Mouse (Mus musculus) liver (tissue): Measurements from ENCODE around the gene Ms4a10.

Source experiments
- DNase-seq: peaks from one replicate; pipeline ENCODE4 v3.0.0-alpha.2; 2020; ENCODE audit warnings: mixed read lengths

Ms4a10 gene

DNA sequence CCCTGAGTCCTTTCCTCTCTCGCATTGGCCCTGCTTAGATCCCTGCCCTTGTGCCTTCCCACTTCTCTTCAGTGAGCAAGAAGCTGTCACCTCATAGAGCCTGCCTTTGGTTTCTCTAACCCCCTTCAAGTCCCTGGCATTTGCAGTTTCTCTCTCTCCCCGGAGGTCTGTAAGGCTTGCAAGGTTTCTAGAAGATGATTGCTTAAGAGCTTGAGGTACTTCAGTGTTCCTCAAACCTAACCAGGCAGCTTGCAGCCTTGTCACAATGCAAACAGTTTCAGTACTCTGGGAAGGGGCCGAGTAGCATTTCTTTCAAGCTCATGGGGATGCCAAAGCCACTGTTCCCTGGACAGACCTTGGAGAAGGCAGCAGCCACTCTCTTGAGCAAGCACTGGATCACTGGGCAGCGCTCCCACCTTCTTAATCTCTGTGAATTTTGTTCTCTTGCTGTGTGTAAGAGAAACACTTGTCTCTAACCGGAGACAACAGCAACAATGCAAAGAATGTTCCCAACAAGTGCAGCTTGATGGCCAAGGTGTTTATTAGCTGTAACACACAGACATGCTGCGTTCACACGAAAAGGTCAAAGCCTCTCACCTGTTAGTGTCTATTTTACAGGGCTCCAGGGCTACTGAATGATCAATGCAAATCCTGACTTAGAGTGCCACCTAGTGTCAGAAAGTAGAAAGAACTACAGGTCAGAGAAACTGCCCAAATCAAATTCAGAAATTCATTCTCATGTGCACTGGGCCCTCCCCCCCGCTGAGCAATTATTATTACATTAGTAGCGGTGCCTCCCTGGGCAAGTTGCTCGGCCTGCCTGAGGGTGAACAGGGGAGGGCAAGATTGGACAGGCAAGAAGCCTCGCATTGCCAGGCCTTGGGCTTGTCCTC lies 15.1 kb downstream of the Ms4a10 start:
- no peak for DNase-seq

DNA sequence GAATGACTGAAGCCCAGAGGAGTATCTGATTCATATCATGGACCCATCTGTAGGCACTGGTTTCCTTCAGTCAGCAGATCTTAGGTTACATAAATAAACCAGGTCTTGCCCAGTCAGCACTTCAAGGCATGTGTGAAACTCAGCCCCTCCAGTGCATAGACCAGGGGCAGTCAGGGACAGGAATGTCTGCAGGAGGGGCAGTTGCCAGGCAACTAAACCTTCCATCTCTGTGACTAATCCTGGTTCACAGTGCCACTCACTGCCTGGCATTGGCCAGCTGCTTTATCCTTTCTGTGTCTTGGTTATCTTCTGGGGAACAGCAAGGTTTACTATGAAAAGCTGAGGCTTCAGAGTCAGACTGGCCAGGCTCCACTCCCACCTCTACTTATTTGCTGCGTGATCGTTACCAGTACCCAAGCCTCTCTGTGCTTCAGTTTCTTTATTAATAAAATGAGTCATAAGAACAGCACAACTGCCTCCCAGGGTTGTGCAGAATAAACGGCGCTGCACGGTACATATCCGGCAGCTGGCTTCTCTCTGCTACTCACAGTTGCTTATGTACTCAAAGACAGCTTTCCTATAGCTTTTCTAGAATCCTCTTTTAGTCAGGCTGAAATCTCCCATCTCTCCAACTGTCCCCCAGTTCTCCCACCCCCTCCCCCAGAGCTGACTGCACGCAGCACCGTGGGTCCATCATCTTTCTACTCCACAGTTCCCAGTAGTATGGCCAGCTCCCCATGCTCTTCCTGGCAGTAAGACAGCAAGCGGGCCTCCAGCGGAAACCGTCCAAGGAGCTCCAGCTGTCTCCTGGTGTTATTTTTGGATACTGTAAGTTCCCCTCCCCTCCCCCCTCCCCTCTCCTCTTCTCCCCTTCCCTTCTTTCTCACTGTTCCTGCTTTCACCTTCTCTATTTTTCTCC lies 22.2 kb downstream of the Ms4a10 start:
- no peak for DNase-seq

DNA sequence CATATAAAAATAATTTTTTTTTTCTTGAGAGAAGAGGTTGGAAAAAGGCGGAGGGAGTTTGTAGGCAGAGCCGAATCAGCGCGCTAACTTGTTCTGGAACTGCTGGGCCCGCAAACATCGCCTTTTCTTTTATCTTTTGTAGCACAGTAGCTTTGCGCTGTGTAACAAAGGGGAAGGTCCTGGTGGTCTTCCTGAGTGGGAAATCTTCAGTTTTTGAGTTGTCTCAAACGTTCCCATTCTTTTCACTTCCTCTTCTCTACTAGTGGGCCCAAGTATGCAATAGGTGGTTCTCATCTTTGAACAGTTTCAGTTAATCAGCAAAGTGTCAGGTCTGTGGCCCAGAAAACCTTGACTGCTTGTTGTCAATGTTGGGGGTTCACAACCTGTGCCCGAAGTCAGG lies 24.9 kb downstream of the Ms4a10 start:
- DNase-seq: no peak

DNA sequence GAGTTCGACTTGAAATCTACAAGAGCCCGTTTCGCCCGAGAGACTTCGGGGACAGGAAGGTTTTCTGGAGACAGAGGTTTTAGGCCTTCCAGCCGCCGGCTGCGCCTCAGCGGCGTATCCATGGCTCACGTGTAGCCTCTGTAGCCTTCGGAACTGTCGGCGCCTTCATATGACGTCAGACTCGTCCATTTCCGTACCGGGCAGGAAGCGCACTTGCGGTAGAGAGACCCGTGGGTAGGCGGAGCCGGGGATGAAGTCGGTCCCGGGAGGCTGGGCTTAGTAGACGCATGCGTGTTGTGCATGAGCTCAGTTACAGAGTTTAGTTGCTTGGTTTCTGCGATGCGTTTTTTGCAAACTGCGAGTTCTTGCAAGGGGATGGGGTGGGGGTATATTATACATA lies 25.4 kb downstream of the Ms4a10 start, which contains the start of gene Ccdc86:
TSS of gene Ccdc86 (minus strand) at position 155 of the 400 bp plus-strand sequence.
- peak; percentile 96 for DNase-seq

DNA sequence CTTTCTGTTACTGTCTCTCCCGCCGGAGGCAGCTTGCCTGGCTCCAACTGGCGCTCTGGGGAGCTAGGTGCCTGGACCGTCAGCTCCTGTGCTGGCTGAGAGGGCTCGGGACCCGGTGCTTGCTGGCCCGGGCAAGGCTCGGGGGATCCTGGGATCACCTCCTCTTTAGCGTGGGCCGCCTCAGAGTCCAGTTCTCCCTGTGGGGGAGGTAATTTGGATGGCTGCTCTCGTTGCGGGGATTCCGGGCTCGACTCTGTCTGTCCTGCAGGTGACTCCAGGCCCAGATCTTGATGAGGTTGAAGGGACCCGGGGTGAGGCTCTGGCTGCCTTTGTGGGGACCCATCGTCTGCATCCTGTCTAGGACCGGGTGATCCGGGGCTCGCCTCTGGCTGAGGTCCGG lies 26.1 kb downstream of the Ms4a10 start:
- no peak for DNase-seq

DNA sequence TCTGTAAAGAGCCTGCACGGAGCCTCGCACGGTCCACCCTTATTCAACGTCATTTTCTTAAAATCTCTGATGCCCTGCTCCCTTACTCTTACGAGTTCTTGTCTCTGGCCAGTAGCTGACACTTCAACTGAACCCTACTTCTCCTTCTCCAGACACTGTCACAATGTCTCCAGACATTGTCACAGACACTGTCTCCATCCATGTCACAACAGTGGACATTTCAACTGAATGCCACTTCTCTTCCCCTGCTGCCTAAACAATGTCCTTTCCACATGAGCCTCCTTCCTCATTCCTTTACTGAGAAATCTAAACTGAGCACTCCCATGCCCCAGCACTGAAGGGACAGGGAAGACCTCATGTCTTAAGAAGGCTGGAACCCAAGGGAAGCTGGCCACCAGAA lies 27.3 kb downstream of the Ms4a10 start:
- DNase-seq: no peak

DNA sequence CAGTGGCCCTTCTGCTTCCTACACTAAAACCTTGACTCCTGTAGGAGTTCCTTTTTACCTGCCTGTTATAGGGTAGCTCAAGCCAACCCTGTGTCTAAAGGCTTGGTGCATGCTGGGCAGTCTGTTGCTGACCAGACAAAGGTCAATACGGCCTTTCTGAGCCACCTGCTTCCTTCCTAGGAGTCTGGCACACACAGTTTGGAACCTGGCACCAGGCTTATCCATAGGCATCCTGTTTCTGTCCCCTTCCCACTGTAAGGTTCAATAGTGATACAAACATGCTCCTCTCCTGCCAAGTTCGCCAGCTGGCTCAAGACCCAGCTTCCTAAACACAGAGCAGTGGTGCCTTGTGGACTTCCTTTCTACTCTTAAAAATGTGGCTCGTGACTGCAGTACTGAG lies 28.0 kb downstream of the Ms4a10 start:
- DNase-seq: no peak

DNA sequence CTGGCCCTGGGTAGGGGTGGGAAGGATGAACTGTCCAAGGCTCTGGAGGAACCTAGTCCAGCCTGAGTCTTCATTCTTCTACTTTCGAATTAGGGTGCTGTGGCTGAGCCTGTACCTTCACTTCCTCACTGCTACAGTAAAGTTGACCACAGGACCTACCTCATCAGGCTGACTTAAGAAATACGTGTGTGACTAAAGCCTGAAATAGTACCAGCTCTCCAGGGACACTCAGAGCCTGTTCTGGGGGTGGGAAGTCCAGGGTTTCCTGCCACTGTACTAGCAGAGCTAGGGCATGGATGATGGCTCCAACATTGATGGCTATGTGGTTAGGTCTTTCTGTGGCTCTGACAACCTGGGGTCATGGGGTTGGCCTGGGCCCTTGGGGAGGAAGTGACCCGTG lies 30.5 kb downstream of the Ms4a10 start:
- DNase-seq: no peak

DNA sequence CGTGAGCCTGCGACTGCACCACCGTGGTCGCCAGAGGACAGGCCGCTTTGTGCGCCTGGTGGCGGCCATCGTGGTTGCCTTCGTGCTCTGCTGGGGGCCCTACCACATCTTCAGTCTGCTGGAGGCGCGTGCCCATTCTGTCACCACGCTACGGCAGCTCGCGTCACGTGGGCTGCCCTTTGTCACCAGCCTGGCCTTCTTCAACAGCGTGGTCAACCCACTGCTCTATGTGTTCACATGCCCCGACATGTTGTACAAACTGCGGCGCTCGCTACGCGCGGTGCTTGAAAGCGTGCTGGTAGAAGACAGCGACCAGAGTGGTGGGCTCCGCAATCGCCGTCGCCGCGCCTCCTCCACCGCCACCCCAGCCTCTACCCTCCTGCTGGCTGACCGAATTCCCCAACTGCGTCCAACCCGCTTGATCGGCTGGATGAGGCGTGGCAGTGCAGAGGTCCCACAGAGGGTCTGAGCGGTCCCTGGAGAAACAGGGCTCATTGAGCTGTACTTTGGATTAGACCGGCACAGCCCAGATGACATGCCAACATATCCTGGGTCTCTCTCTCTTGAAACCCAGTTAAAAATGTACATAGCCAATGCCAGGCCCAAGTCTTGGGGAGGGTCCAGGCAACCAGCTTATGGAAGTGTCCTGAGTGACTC lies 33.5 kb downstream of the Ms4a10 start:
- DNase-seq: peak; percentile 25

DNA sequence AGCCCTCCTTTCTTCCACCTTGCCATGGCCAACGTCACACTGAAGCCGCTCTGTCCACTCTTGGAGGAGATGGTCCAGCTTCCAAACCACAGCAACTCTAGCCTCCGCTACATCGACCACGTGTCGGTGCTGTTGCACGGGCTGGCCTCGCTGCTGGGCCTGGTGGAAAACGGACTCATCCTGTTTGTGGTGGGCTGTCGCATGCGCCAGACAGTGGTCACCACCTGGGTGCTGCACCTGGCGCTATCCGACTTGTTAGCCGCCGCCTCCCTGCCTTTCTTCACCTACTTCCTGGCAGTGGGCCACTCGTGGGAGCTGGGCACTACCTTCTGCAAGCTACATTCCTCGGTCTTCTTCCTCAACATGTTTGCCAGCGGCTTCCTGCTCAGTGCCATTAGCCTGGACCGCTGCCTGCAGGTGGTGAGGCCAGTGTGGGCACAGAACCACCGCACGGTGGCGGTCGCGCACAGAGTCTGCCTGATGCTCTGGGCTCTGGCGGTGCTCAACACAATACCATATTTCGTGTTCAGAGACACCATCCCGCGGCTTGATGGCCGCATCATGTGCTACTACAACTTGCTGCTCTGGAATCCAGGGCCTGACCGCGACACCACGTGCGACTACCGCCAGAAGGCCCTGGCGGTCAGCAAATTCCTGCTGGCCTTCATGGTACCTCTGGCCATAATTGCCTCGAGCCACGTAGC lies 34.2 kb downstream of the Ms4a10 start:
- peak; percentile 83 for DNase-seq

DNA sequence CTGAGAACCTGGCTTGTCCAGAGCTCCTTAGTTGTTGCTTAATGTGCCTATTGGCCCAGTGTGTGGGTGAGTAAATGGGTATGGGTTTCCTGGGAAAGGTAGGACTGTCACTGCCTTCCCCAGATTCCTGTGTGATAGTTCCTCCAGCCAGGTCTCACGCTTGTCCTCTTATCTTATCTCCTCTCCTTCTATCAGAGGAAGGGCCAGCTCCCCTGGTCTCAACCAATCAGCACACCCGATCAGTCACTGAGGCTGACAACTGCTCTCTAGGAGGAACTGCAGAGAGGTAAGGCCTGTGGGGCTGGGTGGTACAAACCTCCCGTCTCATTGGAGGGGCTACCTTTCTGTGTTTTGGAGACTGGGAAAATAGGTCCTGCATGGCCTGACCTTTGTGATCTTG lies 35.7 kb downstream of the Ms4a10 start:
- DNase-seq: no peak

DNA sequence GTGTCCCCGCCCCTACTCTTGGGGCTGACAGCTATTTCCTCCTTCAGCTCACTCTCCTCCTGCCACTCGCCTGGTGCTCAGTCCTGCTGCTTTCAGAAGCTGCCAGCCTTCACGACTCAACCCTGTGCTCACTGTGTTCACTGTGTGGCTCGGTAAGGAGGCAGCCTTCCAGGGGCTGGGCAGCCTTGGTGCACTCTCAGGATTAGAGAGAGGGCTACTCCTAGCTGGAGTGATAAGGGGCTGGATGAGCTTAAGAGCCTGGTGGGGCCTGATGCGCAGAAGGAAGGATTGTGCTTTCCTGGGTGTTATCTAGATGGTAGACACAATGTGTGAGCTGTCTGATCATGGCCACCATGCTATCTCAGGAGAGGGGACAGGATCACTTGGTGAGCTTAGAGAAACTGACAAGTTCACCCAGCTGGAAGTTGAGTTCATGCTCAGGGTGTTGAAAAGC lies 37.3 kb downstream of the Ms4a10 start, which contains the start of gene Ptgdr2:
TSS of gene Ptgdr2 (plus strand) at position 51 of the 454 bp plus-strand sequence.
- DNase-seq: peak; percentile 49

DNA sequence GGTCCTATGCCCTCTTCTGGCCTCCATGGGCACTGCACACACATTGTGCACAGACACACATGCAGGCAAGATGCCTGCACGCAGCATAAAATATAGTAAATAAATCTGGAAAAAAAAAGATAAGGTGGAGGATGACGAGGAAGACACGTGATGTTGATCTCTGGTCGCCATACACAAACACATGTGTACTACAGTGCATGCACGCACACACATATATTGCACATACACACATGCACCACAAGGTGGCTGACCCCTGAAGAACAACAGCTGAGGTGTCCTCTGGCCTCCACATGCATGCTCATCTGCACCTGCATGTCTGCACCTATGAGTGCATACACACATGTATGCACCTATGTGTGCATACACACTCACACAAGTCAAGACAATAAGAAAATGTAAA lies 38.4 kb downstream of the Ms4a10 start:
- DNase-seq: no peak

DNA sequence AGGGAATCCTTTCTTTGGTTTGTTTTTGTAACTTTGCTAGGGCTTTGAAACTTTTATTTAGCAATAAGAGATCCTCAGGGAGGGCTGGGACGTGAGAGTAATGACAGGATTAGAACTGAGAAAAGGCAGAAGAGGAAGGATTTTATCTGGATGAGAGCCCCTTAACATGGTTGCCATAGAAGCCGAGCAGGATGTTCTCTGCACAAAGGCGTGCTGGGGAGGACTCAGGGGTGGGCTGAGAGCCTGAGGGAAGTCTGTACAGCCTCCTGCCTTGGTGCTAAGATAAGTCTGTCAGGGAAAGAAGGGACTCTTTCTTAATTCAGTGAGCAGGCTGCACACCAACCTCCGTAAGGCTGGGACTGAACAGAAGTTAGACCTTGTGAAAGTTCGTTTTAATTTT lies 39.4 kb downstream of the Ms4a10 start:
- DNase-seq: no peak

DNA sequence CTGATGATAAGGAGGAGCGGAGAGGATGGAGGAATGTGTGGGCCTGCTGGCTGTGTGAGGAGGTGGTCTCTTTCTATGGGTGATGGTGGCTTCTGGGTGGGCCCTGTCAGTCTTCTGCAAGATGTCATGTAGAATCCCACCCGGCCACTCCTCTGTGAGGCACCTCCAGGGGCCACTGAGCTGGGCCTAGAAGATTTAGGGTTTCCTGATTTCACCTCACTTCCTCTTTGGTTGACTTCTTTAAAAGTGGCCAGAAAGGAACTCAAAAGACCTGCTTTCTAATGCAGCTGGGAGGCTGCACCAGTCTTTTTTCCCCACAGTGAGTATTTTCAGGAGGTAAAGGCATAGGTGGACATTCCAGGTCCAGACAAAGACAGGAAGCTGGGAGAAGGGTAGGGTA lies 43.8 kb downstream of the Ms4a10 start:
- DNase-seq: no peak

DNA sequence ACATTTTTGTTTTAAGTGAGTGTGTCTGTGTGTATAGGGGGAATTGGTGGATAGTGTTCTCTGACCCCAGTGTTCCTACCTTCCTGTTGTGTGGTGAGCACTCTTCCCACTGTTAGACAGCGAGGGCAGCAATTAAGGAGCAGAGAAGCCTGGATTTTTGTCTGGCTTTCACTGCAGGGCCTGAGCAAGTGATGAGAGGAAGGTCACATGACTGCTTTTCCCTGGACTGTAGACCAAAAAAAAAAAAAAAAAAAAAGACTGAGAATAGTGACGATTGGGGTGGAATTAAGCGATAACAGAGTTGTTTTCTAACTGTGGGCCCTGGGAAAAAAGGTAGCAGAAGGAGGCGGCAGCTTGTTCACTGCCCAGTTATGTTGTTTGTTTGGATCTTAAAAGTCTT lies 47.8 kb downstream of the Ms4a10 start:
- no peak for DNase-seq

DNA sequence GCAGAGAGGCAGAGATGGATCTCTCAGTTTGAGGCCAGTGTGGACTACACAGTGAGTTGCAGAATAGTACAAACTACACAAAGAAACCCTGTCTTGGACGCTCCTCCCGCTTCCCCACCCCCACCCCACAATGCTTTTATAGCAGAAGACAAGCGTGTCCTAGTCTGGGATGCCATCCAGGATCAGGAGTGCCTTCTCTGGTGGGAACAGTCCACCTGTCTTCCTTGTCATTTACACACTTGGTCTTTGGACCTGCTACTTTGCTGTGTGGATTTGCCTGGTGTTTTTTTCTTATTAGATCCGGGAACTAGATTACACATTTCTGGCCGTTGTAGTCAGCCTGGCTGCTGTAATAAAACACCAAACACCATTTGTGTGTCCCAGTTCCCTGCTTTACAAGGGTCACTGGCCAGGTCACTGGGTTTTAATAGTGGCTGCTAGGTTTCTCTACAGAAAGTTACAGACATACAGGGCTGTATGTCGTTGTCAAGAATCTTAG lies 48.3 kb downstream of the Ms4a10 start:
- DNase-seq: no peak

DNA sequence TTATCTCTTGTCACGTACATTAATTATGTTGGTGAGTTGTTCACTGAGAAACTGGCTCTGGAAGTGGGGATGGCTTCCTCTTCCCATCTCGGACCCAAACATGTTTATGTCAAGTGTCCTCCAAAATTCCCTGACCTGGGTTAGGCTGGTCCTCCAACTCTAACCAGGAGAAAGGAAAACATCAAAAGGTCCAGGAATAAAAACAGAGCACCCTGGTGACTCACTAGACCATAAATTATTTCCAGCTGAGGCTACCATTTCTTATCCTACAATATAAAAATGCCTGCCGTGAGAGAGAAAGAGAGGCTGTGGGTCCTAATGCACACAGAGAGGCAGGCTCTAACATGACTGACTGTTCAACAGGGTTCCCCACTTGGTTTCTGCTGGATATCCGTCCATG lies 50.2 kb downstream of the Ms4a10 start:
- DNase-seq: no peak

DNA sequence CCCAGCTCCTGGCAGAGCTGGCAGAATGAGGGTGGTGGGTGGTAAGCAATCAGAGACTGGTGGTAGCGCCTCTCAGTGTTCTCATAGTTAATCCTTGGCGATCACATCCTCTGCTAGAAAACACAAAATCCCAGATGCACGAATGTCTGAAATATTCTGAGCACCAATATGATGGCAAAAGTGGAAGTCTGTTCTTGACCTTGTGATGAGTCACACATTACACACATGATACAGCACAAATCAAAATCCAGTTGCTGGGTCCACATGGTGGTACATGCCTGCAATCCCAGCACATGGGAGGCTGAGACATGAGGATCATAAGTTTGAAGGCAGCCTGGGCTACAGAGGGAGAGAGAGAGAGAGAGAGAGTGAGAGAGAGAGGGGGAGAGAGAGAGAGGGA lies 53.4 kb downstream of the Ms4a10 start:
- no peak for DNase-seq

DNA sequence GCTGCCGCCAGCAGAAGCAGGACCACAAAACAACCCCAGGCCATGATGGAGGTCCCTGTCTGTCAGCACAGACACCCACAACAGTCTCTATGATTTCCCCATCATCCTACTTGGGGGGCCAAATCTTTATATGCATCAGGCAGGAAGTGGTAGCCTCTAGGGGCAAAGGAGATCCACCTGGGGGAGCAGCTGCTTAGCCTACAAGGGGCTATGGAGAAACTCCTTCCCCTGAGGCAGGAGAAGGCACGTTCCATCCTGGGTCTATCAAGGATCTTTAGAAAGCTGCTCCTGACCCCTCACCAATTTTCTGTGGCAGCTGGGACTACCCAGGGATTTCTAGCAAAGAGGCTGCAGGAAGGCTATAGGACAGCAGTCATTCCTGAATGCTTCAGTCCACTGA lies 53.9 kb downstream of the Ms4a10 start, which contains the start of gene Zp1:
TSS of gene Zp1 (minus strand) at position 101 of the 400 bp plus-strand sequence.
- DNase-seq: no peak

DNA sequence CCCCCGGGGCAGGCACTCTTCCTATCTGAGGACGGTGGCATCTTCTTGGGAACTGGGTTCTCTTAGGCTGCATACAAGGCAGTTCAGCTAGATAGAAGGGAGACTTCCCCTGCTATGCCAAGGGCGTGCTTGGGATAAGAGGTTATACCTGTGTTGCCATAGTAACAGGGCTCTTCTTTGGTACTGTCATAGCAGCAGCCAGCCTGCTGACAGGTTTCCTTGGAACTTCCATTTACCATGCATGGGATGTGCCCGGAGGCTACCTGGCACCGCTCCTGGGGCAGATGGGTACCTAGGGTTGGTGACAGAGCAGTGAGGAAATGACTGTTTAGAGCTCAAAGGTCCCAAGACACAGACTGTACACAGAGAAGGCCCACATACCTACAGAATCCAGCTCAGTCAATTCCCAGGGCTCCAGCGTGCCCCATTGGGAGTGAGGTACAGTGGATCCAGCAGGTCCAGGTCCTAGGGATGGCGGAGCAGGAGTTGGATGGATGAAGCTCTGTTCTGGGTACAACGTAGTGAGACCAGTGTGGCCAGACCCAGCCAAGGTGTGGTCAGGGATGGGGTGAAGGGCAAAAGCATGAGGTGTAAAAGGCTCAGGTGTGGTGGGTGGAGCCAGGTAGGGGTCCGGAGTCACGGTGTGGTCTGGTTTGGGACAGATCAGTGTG lies 56.0 kb downstream of the Ms4a10 start:
- DNase-seq: no peak

DNA sequence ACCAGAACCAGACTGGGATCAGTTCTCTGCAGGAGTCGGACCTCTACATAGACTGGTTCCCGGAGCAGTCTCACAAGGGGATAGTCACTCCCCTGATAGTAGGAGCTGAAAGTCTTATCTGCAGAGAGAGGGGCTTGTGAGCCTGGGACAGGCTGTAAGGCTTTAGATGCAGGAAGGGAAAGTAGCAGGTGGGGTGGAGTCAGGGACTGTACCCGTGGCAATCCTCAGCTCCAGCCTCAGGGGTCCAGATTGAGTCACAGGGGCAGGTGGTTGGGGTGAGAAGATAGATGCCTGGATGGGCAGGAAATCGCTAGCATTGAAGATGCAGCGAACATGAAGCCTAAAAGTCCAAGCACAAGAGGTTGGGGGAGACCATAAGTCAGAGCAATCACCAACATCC lies 58.0 kb downstream of the Ms4a10 start:
- DNase-seq: no peak
